Mouse (Mus musculus): ENCODE data around the gene Olfr69. TPM values are rescaled to one million over a fixed set of nuclear protein-coding genes. Genes with fewer than 3 reads are reported as not detected.
"Not testable (repeated sequence)": the region's sequence is repeated elsewhere in the genome, so short reads cannot be mapped to it uniquely, and the experiment has no call there.

Gene Olfr69
- polyA plus RNA-seq, 1 experiment from 2014 or later: not detected

GRCm38 (mm10) chr7:103762212-103762611 lies 9.2 kb downstream of the Olfr69 start:
- H3K27ac ChIP-seq (ENCODE audit: low read depth, low read length); H3K27me3 ChIP-seq (ENCODE audit: control insufficient read depth, insufficient read depth, low read length); ATAC-seq (ENCODE audit: low FRiP score); DNase-seq (ENCODE audit: low spot score); H3K9ac ChIP-seq (ENCODE audit: low read depth, low read length); H3K36me3 ChIP-seq (ENCODE audit: control insufficient read depth, insufficient read depth, low read length); H3K4me2 ChIP-seq (replicated peaks; ENCODE audit: low read depth, low read length); H3K4me1 ChIP-seq (replicated peaks; ENCODE audit: control insufficient read depth, insufficient read depth, low read length); H3K4me3 ChIP-seq (ENCODE audit: low read depth, low read length); H3K9me3 ChIP-seq (ENCODE audit: control insufficient read depth, low read length): not testable (repeated sequence)
- 88% methylated on average over 6 of the region's 6 CpGs for WGBS

GRCm38 (mm10) chr7:103757233-103757632 lies 14.2 kb downstream of the Olfr69 start, which contains the start of gene Olfr630:
Gene Olfr630 (minus strand): TSS chr7:103757333.
- WGBS: 49% methylated on average over 2 of the region's 2 CpGs

GRCm38 (mm10) chr7:103744843-103745242 lies 26.6 kb downstream of the Olfr69 start, which contains the start of gene Olfr629:
Gene Olfr629 (minus strand): TSS chr7:103744943.
- Histone ChIP-seq H3K4me1 (replicated peaks; ENCODE audit: control insufficient read depth, insufficient read depth, low read length) (no peaks in the 10 kb centered on the region), H3K9me3 (ENCODE audit: control insufficient read depth, low read length) (no peaks in the 10 kb centered on the region), H3K4me2 (replicated peaks; ENCODE audit: low read depth, low read length) (no peak within 1 kb of the TSS), H3K4me3 (ENCODE audit: low read depth, low read length) (no peak within 1 kb of the TSS), H3K9ac (ENCODE audit: low read depth, low read length) (no peak within 1 kb of the TSS), H3K36me3 (ENCODE audit: control insufficient read depth, insufficient read depth, low read length) (no peaks in the 10 kb centered on the region), H3K27me3 (ENCODE audit: control insufficient read depth, insufficient read depth, low read length) (no peaks in the 10 kb centered on the region), H3K27ac (ENCODE audit: low read depth, low read length) (no peak within 1 kb of the TSS)
- ATAC-seq (ENCODE audit: low FRiP score): no peak
- no peak for DNase-seq (ENCODE audit: low spot score)
- WGBS: 84% methylated on average over 2 of the region's 2 CpGs

More at GRCm38 (mm10) chr7:103757233-103757632, 14.2 kb downstream of the Olfr69 start, which contains the start of gene Olfr630:
- Histone ChIP-seq H3K4me1 (replicated peaks; ENCODE audit: control insufficient read depth, insufficient read depth, low read length) (no peaks in the 10 kb centered on the region), H3K9me3 (ENCODE audit: control insufficient read depth, low read length) (no peaks in the 10 kb centered on the region), H3K4me2 (replicated peaks; ENCODE audit: low read depth, low read length) (no peak within 1 kb of the TSS), H3K36me3 (ENCODE audit: control insufficient read depth, insufficient read depth, low read length) (no peaks in the 10 kb centered on the region), H3K4me3 (ENCODE audit: low read depth, low read length) (no peak within 1 kb of the TSS), H3K27me3 (ENCODE audit: control insufficient read depth, insufficient read depth, low read length) (no peaks in the 10 kb centered on the region), H3K9ac (ENCODE audit: low read depth, low read length) (no peak within 1 kb of the TSS), H3K27ac (ENCODE audit: low read depth, low read length) (no peak within 1 kb of the TSS)
- ATAC-seq (ENCODE audit: low FRiP score) (no peak), DNase-seq (ENCODE audit: low spot score) (no peak)

GRCm38 (mm10) chr7:103730074-103730473 lies 41.3 kb downstream of the Olfr69 start, which contains the start of gene Olfr628:
Gene Olfr628 (plus strand): TSS chr7:103730374.
- no peak within 1 kb of the TSS for H3K9ac ChIP-seq (ENCODE audit: low read depth, low read length)
- H3K27ac ChIP-seq (ENCODE audit: low read depth, low read length): no peak within 1 kb of the TSS
- DNase-seq (ENCODE audit: low spot score): no peak
- H3K9me3 ChIP-seq (ENCODE audit: control insufficient read depth, low read length): no peaks in the 10 kb centered on the region
- ATAC-seq (ENCODE audit: low FRiP score): no peak
- WGBS: 90% methylated on average over 1 of the region's 1 CpGs
- H3K4me1 ChIP-seq (replicated peaks; ENCODE audit: control insufficient read depth, insufficient read depth, low read length): no peaks in the 10 kb centered on the region
- H3K36me3 ChIP-seq (ENCODE audit: control insufficient read depth, insufficient read depth, low read length): no peaks in the 10 kb centered on the region
- H3K4me2 ChIP-seq (replicated peaks; ENCODE audit: low read depth, low read length): no peak within 1 kb of the TSS
- H3K27me3 ChIP-seq (ENCODE audit: control insufficient read depth, insufficient read depth, low read length): no peaks in the 10 kb centered on the region
- no peak within 1 kb of the TSS for H3K4me3 ChIP-seq (ENCODE audit: low read depth, low read length)

GRCm38 (mm10) chr7:103716398-103716797 lies 55.0 kb downstream of the Olfr69 start:
- H3K27ac ChIP-seq (ENCODE audit: low read depth, low read length); H3K9ac ChIP-seq (ENCODE audit: low read depth, low read length); H3K4me2 ChIP-seq (replicated peaks; ENCODE audit: low read depth, low read length); H3K9me3 ChIP-seq (ENCODE audit: control insufficient read depth, low read length); H3K4me1 ChIP-seq (replicated peaks; ENCODE audit: control insufficient read depth, insufficient read depth, low read length); H3K36me3 ChIP-seq (ENCODE audit: control insufficient read depth, insufficient read depth, low read length); H3K27me3 ChIP-seq (ENCODE audit: control insufficient read depth, insufficient read depth, low read length); DNase-seq (ENCODE audit: low spot score); H3K4me3 ChIP-seq (ENCODE audit: low read depth, low read length); ATAC-seq (ENCODE audit: low FRiP score): not testable (repeated sequence)
- 100% methylated on average over 1 of the region's 1 CpGs for WGBS

Other genes starting within 250 kb of the Olfr69 start
- gene Olfr612, start 228.9 kb downstream of the Olfr69 start, polyA plus RNA-seq (2014; fragmentation: Nextera tagmentation; extraction: Ambion mirVana): not detected in 2 replicates
- not detected in 2 replicates for gene Olfr613, start 223.5 kb downstream of the Olfr69 start, polyA plus RNA-seq (2014; fragmentation: Nextera tagmentation; extraction: Ambion mirVana)
- gene Olfr615, start 215.5 kb downstream of the Olfr69 start, polyA plus RNA-seq (2014; fragmentation: Nextera tagmentation; extraction: Ambion mirVana): not detected in 2 replicates
- gene Olfr616, start 202.5 kb downstream of the Olfr69 start, polyA plus RNA-seq (2014; fragmentation: Nextera tagmentation; extraction: Ambion mirVana): not detected in 2 replicates
- 0.29 TPM in 1 of 2 replicates, not detected in the other for gene Olfr617, start 198.5 kb downstream of the Olfr69 start, polyA plus RNA-seq (2014; fragmentation: Nextera tagmentation; extraction: Ambion mirVana)
- gene Olfr618, start 181.5 kb downstream of the Olfr69 start, polyA plus RNA-seq (2014; fragmentation: Nextera tagmentation; extraction: Ambion mirVana): 0.09 TPM in 1 of 2 replicates, not detected in the other
- not detected in 2 replicates for gene Olfr619, start 171.0 kb downstream of the Olfr69 start, polyA plus RNA-seq (2014; fragmentation: Nextera tagmentation; extraction: Ambion mirVana)
- not detected in 2 replicates for gene Olfr620, start 159.1 kb downstream of the Olfr69 start, polyA plus RNA-seq (2014; fragmentation: Nextera tagmentation; extraction: Ambion mirVana)
- not detected in 2 replicates for gene Olfr622, start 128.9 kb downstream of the Olfr69 start, polyA plus RNA-seq (2014; fragmentation: Nextera tagmentation; extraction: Ambion mirVana)
- not detected in 2 replicates for gene Olfr623, start 107.9 kb downstream of the Olfr69 start, polyA plus RNA-seq (2014; fragmentation: Nextera tagmentation; extraction: Ambion mirVana)
- 0.03 and 0.04 TPM in 2 replicates for gene Olfr624, start 100.4 kb downstream of the Olfr69 start, polyA plus RNA-seq (2014; fragmentation: Nextera tagmentation; extraction: Ambion mirVana)
- gene Olfr625-ps1, start 88.9 kb downstream of the Olfr69 start, polyA plus RNA-seq (2014; fragmentation: Nextera tagmentation; extraction: Ambion mirVana): not detected in 2 replicates
- gene Olfr243, start 56.9 kb downstream of the Olfr69 start, polyA plus RNA-seq (2014; fragmentation: Nextera tagmentation; extraction: Ambion mirVana): not detected in 2 replicates
- gene Olfr628, start 41.2 kb downstream of the Olfr69 start, polyA plus RNA-seq (2014; fragmentation: Nextera tagmentation; extraction: Ambion mirVana): not detected in 2 replicates
- gene Olfr629, start 26.7 kb downstream of the Olfr69 start, polyA plus RNA-seq (2014; fragmentation: Nextera tagmentation; extraction: Ambion mirVana): not detected in 2 replicates
- gene Olfr630, start 14.3 kb downstream of the Olfr69 start, polyA plus RNA-seq (2014; fragmentation: Nextera tagmentation; extraction: Ambion mirVana): not detected in 2 replicates
- gene Olfr68, start 8.1 kb upstream of the Olfr69 start, polyA plus RNA-seq (2014; fragmentation: Nextera tagmentation; extraction: Ambion mirVana): not detected in 2 replicates
- gene Olfr67, start 20.2 kb upstream of the Olfr69 start, polyA plus RNA-seq (2014; fragmentation: Nextera tagmentation; extraction: Ambion mirVana): not detected in 2 replicates
- 658 and 732 TPM in 2 replicates for gene Hbb-bt, start 42.4 kb upstream of the Olfr69 start, polyA plus RNA-seq (2014; fragmentation: Nextera tagmentation; extraction: Ambion mirVana)
- gene Hbb-bs, start 56.5 kb upstream of the Olfr69 start, polyA plus RNA-seq (2014; fragmentation: Nextera tagmentation; extraction: Ambion mirVana): 266 and 269 TPM in 2 replicates
- not detected in 2 replicates for gene Hbb-bh2, start 68.9 kb upstream of the Olfr69 start, polyA plus RNA-seq (2014; fragmentation: Nextera tagmentation; extraction: Ambion mirVana)
- 2,447 and 2,531 TPM in 2 replicates for gene Hbb-bh1, start 71.6 kb upstream of the Olfr69 start, polyA plus RNA-seq (2014; fragmentation: Nextera tagmentation; extraction: Ambion mirVana)
- 10,698 and 10,834 TPM in 2 replicates for gene Hbb-y, start 81.6 kb upstream of the Olfr69 start, polyA plus RNA-seq (2014; fragmentation: Nextera tagmentation; extraction: Ambion mirVana)
- not detected in 2 replicates for gene Olfr66, start 114.7 kb upstream of the Olfr69 start, polyA plus RNA-seq (2014; fragmentation: Nextera tagmentation; extraction: Ambion mirVana)
- not detected in 2 replicates for gene Olfr64, start 122.9 kb upstream of the Olfr69 start, polyA plus RNA-seq (2014; fragmentation: Nextera tagmentation; extraction: Ambion mirVana)
- gene Olfr65, start 131.9 kb upstream of the Olfr69 start, polyA plus RNA-seq (2014; fragmentation: Nextera tagmentation; extraction: Ambion mirVana): not detected in 2 replicates
- gene Olfr631, start 157.2 kb upstream of the Olfr69 start, polyA plus RNA-seq (2014; fragmentation: Nextera tagmentation; extraction: Ambion mirVana): not detected in 2 replicates
- gene Olfr632, start 162.8 kb upstream of the Olfr69 start, polyA plus RNA-seq (2014; fragmentation: Nextera tagmentation; extraction: Ambion mirVana): 0.13 TPM in 1 of 2 replicates, not detected in the other
- not detected in 2 replicates for gene Olfr633, start 172.8 kb upstream of the Olfr69 start, polyA plus RNA-seq (2014; fragmentation: Nextera tagmentation; extraction: Ambion mirVana)
- gene Olfr635, start 199.6 kb upstream of the Olfr69 start, polyA plus RNA-seq (2014; fragmentation: Nextera tagmentation; extraction: Ambion mirVana): not detected in 2 replicates
- gene Olfr638, start 227.2 kb upstream of the Olfr69 start, polyA plus RNA-seq (2014; fragmentation: Nextera tagmentation; extraction: Ambion mirVana): not detected in 2 replicates
- 0.05 TPM in 1 of 2 replicates, not detected in the other for gene Olfr639, start 245.7 kb upstream of the Olfr69 start, polyA plus RNA-seq (2014; fragmentation: Nextera tagmentation; extraction: Ambion mirVana)

Data from hindbrain, embryonic 11.5 days (tissue).